Mouse (Mus musculus) left cerebral cortex, postnatal 14 days (tissue): ENCODE measurements around the gene Lmo4. TPM values are rescaled to one million over a fixed set of nuclear protein-coding genes. Genes with fewer than 3 reads are reported as not detected.

Source experiments
- DNase-seq, 2 experiments: peaks; one replicate each; pipeline ENCODE4 v3.0.0; 2021 to 2022; ENCODE audit warnings: low spot score in 2 of 2, mixed read lengths in 1 of 2
- intact Hi-C: fragments of 180-260 bp; cut with DNase I; formaldehyde crosslinking; loops from one replicate; pipeline ENCODE4 v1.15.1; 2025
- long read RNA-seq, 2 experiments: library from polyadenylated mRNA; stranded (forward); transcript quantifications; one replicate each; pipeline ENCODE4 v2.0.0; 2021
- total RNA-seq, 2 experiments: library from RNA; stranded (reverse); gene quantifications; 2 replicates each; pipeline ENCODE4 v1.2.3; 2021

Gene Lmo4
- 100 to 1,000 TPM; 306 to 308 TPM for total RNA-seq
- long read RNA-seq, experiment 1, transcript Lmo4-203 (5 exons, 1,417 nt) = minor isoform, 17 of 87 reads
- long read RNA-seq, experiment 1, transcript Lmo4-202 (4 exons, 1,447 nt) = minor isoform, 9 of 87 reads
- long read RNA-seq, experiment 1, transcript Lmo4-201 (5 exons, 1,669 nt) = major isoform, 38 of 87 reads
- long read RNA-seq, experiment 1, partial matches to known transcripts = 0 of 87 reads
- long read RNA-seq, experiment 1, other reads (novel, unspliced or antisense) = 20 of 87 reads
- long read RNA-seq, experiment 2, transcript Lmo4-203 (5 exons, 1,417 nt) = minor isoform, 16 of 72 reads
- long read RNA-seq, experiment 2, transcript Lmo4-201 (5 exons, 1,669 nt) = major isoform, 28 of 72 reads
- long read RNA-seq, experiment 2, partial matches to known transcripts = 1 of 72 reads
- long read RNA-seq, experiment 2, other reads (novel, unspliced or antisense) = 22 of 72 reads

GRCm38 (mm10) chr3:144204413-144205311, at the start of gene Lmo4:
TSS of gene Lmo4 (minus strand) at chr3:144205220.
- DNase-seq = peak; percentile 80 to 83
- intact Hi-C loops = loop anchor here (5.0 to 10.0 kb wide), 3 partner anchors 607 to 960 kb away; no protein-coding TSS in a partner anchor

GRCm38 (mm10) chr3:144254281-144254680, 49.3 kb upstream of the Lmo4 start:
- intact Hi-C loops = no loop called here
- no peak for DNase-seq

GRCm38 (mm10) chr3:144253018-144253417, 48.0 kb upstream of the Lmo4 start:
- no peak for DNase-seq
- intact Hi-C loops = no loop called here

GRCm38 (mm10) chr3:144252109-144252508, 47.1 kb upstream of the Lmo4 start:
- intact Hi-C loops = no loop called here
- DNase-seq = no peak

- intact Hi-C loops = loop anchor here (5.0 kb wide), 1 partner anchor 1000 kb away; no protein-coding TSS in a partner anchor
- peak; percentile 86 to 89 for DNase-seq
Observed at GRCm38 (mm10) chr3:144242025-144242673, 37.1 kb upstream of the Lmo4 start.

GRCm38 (mm10) chr3:144241161-144241560, 36.1 kb upstream of the Lmo4 start:
- DNase-seq = no peak
- intact Hi-C loops = loop anchor here (5.0 kb wide), 1 partner anchor 999 kb away; no protein-coding TSS in a partner anchor

- intact Hi-C loops = no loop called here
- DNase-seq = no peak
Observed at GRCm38 (mm10) chr3:144238482-144238881, 33.5 kb upstream of the Lmo4 start.

- intact Hi-C loops = no loop called here
- no peak for DNase-seq
Observed at GRCm38 (mm10) chr3:144232347-144233008, 27.5 kb upstream of the Lmo4 start.

- intact Hi-C loops = no loop called here
- no peak for DNase-seq
Observed at GRCm38 (mm10) chr3:144231931-144232330, 26.9 kb upstream of the Lmo4 start.

GRCm38 (mm10) chr3:144231419-144231818, 26.4 kb upstream of the Lmo4 start:
- intact Hi-C loops = no loop called here
- no peak for DNase-seq

GRCm38 (mm10) chr3:144230016-144230415, 25.0 kb upstream of the Lmo4 start:
- no peak for DNase-seq
- intact Hi-C loops = no loop called here

- intact Hi-C loops = no loop called here
Observed at GRCm38 (mm10) chr3:144229312-144229711, 24.3 kb upstream of the Lmo4 start.

GRCm38 (mm10) chr3:144225456-144226240, 20.6 kb upstream of the Lmo4 start:
- DNase-seq = no peak
- intact Hi-C loops = no loop called here

More at GRCm38 (mm10) chr3:144229312-144229711, 24.3 kb upstream of the Lmo4 start:
- no peak for DNase-seq

GRCm38 (mm10) chr3:144224594-144224993, 19.6 kb upstream of the Lmo4 start:
- no peak for DNase-seq
- intact Hi-C loops = no loop called here

GRCm38 (mm10) chr3:144223377-144224105, 18.5 kb upstream of the Lmo4 start:
- DNase-seq = no peak
- intact Hi-C loops = no loop called here

GRCm38 (mm10) chr3:144222381-144222780, 17.4 kb upstream of the Lmo4 start:
- DNase-seq = no peak
- intact Hi-C loops = no loop called here

GRCm38 (mm10) chr3:144207498-144207897, 2.5 kb upstream of the Lmo4 start:
- intact Hi-C loops = loop anchor here (10.0 kb wide), 1 partner anchor 963 kb away; no protein-coding TSS in a partner anchor

More at GRCm38 (mm10) chr3:144207498-144207897, 2.5 kb upstream of the Lmo4 start:
- peak; percentile 69 to 70 for DNase-seq
